Mouse (Mus musculus) limb, embryonic 15.5 days (tissue): ENCODE data around the gene Fbln2. TPM values are rescaled to one million over a fixed set of nuclear protein-coding genes. Genes with fewer than 3 reads are reported as not detected.
"Not testable (repeated sequence)": the region's sequence is repeated elsewhere in the genome, so short reads cannot be mapped to it uniquely, and the experiment has no call there.

Experiments used
- ATAC-seq: fragments of 200-750 bp; cut with Nextera tagmentation; 2 replicates; pipeline ENCODE4 v1.8.0; 2017; ENCODE audit warnings: low read depth, moderate TSS enrichment; ENCODE audit not compliant: insufficient number of reproducible peaks, low FRiP score, low TSS enrichment
- H3K27ac ChIP-seq: fragments of 300-500 bp; sonication (generic); 2 replicates; pipeline ENCODE4 v1.5.1; 2015; ENCODE audit warnings: moderate library complexity, mild to moderate bottlenecking, inconsistent platforms
- H3K27me3 ChIP-seq: fragments of 300-500 bp; sonication (generic); 2 replicates; pipeline ENCODE4 v1.6.1; 2015; ENCODE audit warnings: inconsistent platforms
- H3K36me3 ChIP-seq: fragments of 300-500 bp; sonication (generic); 2 replicates; pipeline ENCODE4 v1.6.1; 2015; ENCODE audit warnings: inconsistent platforms
- H3K4me1 ChIP-seq: fragments of 300-500 bp; sonication (generic); 2 replicates; pipeline ENCODE4 v1.6.1; 2015; ENCODE audit warnings: inconsistent platforms
- H3K4me2 ChIP-seq: fragments of 300-500 bp; sonication (generic); 2 replicates; pipeline ENCODE4 v1.6.1; 2015; ENCODE audit warnings: mild to moderate bottlenecking, inconsistent platforms
- H3K4me3 ChIP-seq: fragments of 300-500 bp; sonication (generic); 2 replicates; pipeline ENCODE4 v1.5.1; 2015; ENCODE audit warnings: mild to moderate bottlenecking, inconsistent platforms
- H3K9ac ChIP-seq: fragments of 300-500 bp; sonication (generic); 2 replicates; pipeline ENCODE4 v1.6.1; 2015; ENCODE audit warnings: inconsistent platforms
- H3K9me3 ChIP-seq: fragments of 300-500 bp; sonication (generic); 2 replicates; pipeline ENCODE4 v1.6.1; 2016; ENCODE audit warnings: inconsistent platforms
- WGBS: fragments of 180-500 bp; shearing (Covaris S2); methylation state at CpG from one replicate; pipeline ENCODE4 v1.1.7; 2015; 5-methylcytosine and 5-hydroxymethylcytosine counted together
- polyA plus RNA-seq: library from polyadenylated mRNA; unstranded; fragments of >200 nt; fragmentation: Nextera tagmentation; extraction: Ambion mirVana; gene quantifications from 2 replicates; pipeline ENCODE4 v1.2.1, GENCODE M21; 2015

The Fbln2 gene
- 297 and 305 TPM in 2 replicates for polyA plus RNA-seq

DNA sequence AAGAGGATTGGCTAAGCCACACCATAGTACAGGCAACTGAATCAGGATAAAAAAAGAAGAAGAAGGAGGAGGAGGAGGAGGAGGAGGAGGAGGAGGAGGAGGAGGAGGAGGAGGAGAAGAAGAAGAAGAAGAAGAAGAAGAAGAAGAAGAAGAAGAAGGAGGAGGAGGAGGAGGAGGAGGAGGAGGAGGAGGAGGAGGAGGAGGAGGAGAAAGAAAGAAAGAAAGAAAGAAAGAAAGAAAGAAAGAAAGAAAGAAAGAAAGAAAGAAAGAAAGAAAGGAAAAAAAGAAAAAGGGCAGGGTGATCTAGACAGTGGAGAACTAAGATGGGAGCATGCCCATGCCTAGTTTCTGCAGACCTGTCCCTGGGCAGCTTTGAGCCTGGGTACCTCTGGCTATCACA is at the start of gene Fbln2:
TSS of gene Fbln2 (plus strand) at position 301 of the 400 bp plus-strand sequence.
- H3K36me3 ChIP-seq: peaks cover 11% of the 10 kb centered on the region; the same call in 1 of the 2 replicates
- H3K9me3 ChIP-seq, H3K27me3 ChIP-seq: not testable (repeated sequence)
- peak within 1 kb of the TSS; percentile 55 for H3K4me3 ChIP-seq
- peaks cover 74% of the 10 kb centered on the region for H3K4me1 ChIP-seq
- H3K27ac ChIP-seq: peak within 1 kb of the TSS; percentile 84
- peak within 1 kb of the TSS; percentile 67 for H3K4me2 ChIP-seq
- H3K9ac ChIP-seq: peak within 1 kb of the TSS; percentile 50
- peak; percentile 9; the same call in 1 of the 2 replicates for ATAC-seq

DNA sequence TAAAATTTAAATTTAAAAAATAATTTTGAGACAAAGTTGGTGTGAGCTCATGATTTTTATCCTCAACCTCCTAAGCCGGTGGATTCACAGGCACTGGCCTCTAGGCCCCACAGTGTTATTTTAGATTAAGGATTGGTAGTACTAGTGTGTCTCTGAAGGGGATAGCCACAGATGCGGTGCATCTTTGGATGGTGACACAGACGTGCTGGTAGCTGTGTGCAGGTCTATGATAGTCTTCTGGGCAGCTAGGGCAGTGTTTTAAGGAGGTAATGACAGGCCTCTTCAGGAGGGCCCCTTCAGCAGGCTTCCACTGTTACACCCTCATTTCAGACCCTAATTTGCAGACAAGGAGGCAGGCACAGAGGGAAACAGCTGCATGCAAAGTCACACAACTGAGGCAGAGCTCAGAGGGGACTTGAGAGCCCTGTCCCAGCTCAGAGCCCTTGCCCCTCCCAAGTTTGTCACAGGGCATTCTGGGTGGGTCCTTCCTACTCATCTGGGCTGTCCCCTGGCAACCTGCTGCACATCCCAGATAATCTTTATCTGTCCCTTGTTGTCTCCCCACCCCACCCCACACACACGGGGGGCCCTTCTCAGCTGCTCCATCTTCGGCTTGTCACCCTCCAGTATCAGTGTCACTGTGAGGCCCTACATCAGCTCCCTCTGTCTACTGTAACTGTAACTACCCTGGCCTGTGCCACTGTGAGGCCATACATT is 48.9 kb upstream of the Fbln2 start:
- Histone ChIP-seq H3K9me3 (no peaks in the 10 kb centered on the region), H3K4me2 (no peak overlapping the region), H3K27me3 (no peaks in the 10 kb centered on the region), H3K4me3 (no peak overlapping the region), H3K9ac (no peak overlapping the region), H3K4me1 (peaks cover 43% of the 10 kb centered on the region), H3K36me3 (peaks cover 6% of the 10 kb centered on the region; the same call in 1 of the 2 replicates), H3K27ac (no peak overlapping the region)
- no peak for ATAC-seq
- 76% methylated on average over 5 of the region's 5 CpGs for WGBS

DNA sequence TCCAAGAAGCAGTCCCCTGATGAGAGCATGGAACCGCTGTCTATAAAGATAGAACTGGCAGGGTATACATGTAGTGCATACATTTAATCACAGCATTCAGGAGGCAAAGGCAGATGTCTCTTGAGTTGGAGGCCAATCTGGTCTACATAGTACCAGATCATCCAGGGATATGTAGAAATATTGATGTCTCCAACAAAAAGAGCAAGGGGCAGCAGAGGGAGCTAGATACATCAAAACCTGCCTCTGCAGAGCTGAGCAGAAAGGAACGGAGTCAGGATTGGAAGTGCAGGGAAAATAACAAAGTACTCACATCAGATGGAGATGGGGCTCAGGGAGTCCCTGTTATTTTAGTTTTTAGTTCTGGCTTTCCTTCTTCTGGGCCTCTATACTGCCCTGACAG is 47.7 kb upstream of the Fbln2 start:
- Histone ChIP-seq H3K36me3 (peaks cover 15% of the 10 kb centered on the region; the same call in 1 of the 2 replicates), H3K27ac (no peak overlapping the region), H3K9ac (no peak overlapping the region), H3K4me1 (peaks cover 30% of the 10 kb centered on the region), H3K4me2 (no peak overlapping the region), H3K9me3 (no peaks in the 10 kb centered on the region), H3K27me3 (no peaks in the 10 kb centered on the region), H3K4me3 (no peak overlapping the region)
- no peak for ATAC-seq
- WGBS: 65% methylated on average over 2 of the region's 2 CpGs

DNA sequence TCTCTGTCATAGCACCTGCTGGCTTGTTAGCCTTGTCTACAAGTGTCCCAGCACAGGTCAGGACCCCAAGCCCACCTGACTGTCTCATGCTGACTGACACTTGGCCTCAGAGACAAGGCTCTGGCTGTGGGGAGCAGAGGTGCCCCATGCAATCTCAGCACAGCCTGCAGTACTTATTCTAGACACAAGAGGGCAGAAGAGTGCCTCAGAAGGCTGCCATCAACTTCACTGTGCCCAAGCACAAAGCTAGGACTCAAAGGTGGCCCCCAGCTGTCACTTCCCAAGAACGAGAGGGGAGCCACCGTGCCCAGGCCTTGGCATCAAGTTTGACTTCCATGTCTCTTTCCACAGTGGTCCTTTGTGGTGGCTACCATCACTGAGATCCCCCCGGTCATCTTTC is 47.0 kb upstream of the Fbln2 start:
- Histone ChIP-seq H3K4me3 (no peak overlapping the region), H3K9ac (no peak overlapping the region), H3K9me3 (no peaks in the 10 kb centered on the region), H3K27me3 (no peaks in the 10 kb centered on the region), H3K4me1 (peaks cover 26% of the 10 kb centered on the region), H3K36me3 (peaks cover 16% of the 10 kb centered on the region; the same call in 1 of the 2 replicates), H3K4me2 (no peak overlapping the region), H3K27ac (no peak overlapping the region)
- 35% methylated on average over 3 of the region's 3 CpGs for WGBS
- ATAC-seq: no peak

DNA sequence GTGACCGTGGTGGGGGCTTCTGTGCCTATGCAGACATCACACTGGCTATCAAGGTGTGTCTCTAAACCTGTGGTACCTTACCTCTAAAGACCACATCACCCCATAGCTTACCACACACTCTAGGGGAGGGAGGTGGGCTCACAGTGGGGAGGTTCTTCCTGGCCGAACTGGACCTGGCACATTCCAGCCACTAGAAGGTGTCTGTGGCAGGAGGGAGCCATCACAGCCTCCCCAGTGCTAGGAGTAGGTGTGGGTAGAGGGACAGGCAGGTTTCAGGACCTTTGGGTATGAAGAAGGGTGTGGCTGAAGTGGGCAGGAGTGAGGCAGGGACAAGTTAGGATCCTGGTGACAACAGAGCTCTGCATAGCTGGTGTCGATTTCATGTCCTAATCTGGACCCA is 44.4 kb upstream of the Fbln2 start:
- no peak overlapping the region for H3K4me2 ChIP-seq
- no peak overlapping the region for H3K4me3 ChIP-seq
- no peak for ATAC-seq
- no peaks in the 10 kb centered on the region for H3K27me3 ChIP-seq
- 60% methylated on average over 3 of the region's 3 CpGs for WGBS
- H3K9ac ChIP-seq: no peak overlapping the region
- H3K27ac ChIP-seq: no peak overlapping the region
- peaks cover 34% of the 10 kb centered on the region for H3K36me3 ChIP-seq
- no peaks in the 10 kb centered on the region for H3K9me3 ChIP-seq
- peaks cover 11% of the 10 kb centered on the region; the same call in 1 of the 2 replicates for H3K4me1 ChIP-seq

DNA sequence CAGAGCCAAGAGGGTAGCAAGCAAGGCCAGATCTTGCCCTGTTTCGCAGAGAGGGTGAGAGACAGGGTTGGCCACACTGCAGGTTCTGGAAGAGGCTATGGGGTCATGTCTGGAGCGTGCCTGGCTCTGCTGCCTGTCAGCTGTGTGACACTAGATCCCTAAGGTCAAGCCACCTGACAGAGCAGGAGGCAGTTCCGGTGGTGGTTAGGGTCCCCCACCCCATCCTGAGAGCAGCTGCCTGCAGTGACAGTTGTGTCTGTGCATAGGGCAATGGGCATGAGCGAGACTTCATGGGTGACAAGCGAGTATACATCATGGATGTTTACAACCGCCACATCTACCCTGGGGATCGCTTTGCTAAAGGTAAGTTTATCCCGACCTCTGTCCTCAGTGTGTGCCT is 43.1 kb upstream of the Fbln2 start:
- Histone ChIP-seq H3K4me2 (no peak overlapping the region), H3K9ac (no peak overlapping the region), H3K36me3 (peaks cover 36% of the 10 kb centered on the region), H3K9me3 (no peaks in the 10 kb centered on the region), H3K27me3 (no peaks in the 10 kb centered on the region), H3K27ac (no peak overlapping the region), H3K4me1 (peaks cover 11% of the 10 kb centered on the region; the same call in 1 of the 2 replicates), H3K4me3 (no peak overlapping the region)
- ATAC-seq: peak; percentile 8; the same call in 1 of the 2 replicates
- WGBS: 89% methylated on average over 8 of the region's 8 CpGs

DNA sequence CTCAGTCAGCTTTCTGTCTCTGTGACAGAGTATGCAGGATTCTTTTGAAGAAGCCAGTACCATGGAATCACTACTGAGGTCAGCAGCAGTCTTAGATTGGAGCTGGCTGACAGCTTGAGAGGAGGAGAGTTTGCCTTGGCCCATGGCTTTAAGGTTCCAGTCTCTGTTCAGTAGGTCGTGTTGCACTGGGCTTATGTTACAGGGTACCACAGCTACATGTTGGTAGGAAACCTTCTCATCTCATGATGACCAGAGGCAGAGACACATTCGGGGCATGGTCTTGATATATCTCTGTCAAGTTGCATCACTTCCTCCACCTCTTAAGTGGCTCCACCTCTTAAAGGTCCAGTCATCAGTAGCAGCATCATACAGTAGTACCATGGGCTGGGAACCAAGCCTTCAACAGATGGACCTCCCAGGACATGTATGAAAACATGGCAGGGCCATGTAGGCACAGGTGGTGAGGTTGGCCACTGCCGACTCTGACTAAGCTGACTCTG is 40.8 kb upstream of the Fbln2 start:
- Histone ChIP-seq H3K9ac (no peak overlapping the region), H3K4me1 (no peaks in the 10 kb centered on the region), H3K27ac (no peak overlapping the region), H3K27me3 (no peaks in the 10 kb centered on the region), H3K9me3 (no peaks in the 10 kb centered on the region), H3K36me3 (peaks cover 36% of the 10 kb centered on the region), H3K4me3 (no peak overlapping the region), H3K4me2 (no peak overlapping the region)
- no peak for ATAC-seq
- 71% methylated on average over 3 of the region's 3 CpGs for WGBS

DNA sequence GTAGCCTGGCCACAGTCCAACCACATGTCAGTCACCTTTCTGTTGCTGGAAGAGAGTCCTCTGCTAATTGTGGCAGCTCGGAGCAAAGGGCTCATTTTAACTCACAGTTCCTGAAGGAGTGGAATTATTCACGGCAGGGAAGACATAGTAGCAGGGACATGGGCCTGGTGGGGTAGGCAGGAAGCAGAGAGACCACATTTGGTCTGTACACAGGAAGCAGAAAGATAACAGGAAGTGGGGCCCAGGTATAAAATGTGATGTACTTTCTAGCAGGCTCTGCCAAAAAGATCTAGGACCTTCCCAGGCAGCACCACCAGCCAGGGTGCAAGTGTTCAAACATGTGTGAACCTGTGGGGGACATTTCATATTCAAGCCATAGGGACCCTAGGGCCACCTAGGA is 39.9 kb upstream of the Fbln2 start:
- Histone ChIP-seq H3K4me3 (no peak overlapping the region), H3K9ac (no peak overlapping the region), H3K27me3 (no peaks in the 10 kb centered on the region), H3K9me3 (no peaks in the 10 kb centered on the region), H3K27ac (no peak overlapping the region), H3K4me1 (no peaks in the 10 kb centered on the region), H3K4me2 (no peak overlapping the region), H3K36me3 (peaks cover 35% of the 10 kb centered on the region)
- WGBS: 67% methylated on average over 2 of the region's 2 CpGs
- ATAC-seq: no peak

DNA sequence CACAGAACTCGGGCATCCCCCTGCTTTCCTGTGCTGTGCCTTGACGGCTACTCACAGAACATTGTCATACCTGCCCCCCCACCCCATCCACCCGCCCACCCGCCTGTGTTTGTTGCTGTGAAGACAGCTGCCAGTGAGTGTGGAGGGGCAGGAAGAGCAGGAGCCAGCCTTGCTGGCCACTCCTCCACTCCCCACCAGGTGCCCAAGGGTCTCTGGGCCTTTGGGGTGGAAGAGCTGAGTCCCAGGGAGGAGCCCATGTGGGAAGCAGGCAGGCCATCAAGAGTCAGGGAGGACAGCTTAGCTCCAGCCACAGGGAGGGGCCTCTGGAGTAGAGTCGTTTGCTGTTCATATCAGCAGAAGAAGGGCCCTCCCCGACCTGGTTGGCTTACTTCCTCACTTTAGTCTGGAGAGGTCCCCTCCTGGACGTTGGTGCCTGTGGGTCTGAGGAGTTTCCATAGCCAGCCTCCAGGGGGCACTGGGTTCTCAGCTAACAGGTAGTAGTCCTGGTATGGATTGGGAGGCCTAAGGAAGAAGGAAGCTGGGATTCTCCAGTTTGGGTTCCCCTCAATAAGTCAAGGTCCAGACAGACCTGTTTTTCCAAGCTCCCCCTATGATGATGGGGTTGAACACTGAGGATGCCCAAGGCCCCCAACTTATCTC is 38.9 kb upstream of the Fbln2 start:
- ATAC-seq: no peak; the same call in 1 of the 2 replicates
- Histone ChIP-seq H3K27me3 (no peaks in the 10 kb centered on the region), H3K27ac (no peak overlapping the region), H3K4me1 (no peaks in the 10 kb centered on the region), H3K9ac (no peak overlapping the region), H3K36me3 (peaks cover 30% of the 10 kb centered on the region), H3K9me3 (no peaks in the 10 kb centered on the region), H3K4me3 (no peak overlapping the region), H3K4me2 (no peak overlapping the region)
- 46% methylated on average over 7 of the region's 7 CpGs for WGBS

DNA sequence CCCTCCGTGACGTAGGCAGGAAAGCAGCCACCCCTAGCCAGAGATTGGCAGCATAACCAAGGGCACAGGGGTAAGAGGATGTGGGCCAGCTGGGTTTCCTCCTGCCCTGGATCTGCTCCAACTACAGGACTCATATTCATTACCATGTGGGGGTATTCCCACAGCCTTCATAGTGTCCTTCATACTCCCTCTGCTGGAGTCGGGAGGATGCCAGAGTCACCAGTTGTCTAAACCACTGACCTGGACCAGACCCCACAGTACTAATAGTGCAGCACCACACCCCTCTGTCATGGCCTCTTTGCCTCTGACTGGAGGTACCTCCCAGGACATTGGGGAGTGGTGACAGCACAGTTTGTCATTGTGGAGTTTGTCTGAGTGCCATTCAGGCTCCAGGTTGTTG is 38.0 kb upstream of the Fbln2 start:
- Histone ChIP-seq H3K27ac (no peak overlapping the region), H3K4me1 (no peaks in the 10 kb centered on the region), H3K36me3 (peaks cover 24% of the 10 kb centered on the region)

DNA sequence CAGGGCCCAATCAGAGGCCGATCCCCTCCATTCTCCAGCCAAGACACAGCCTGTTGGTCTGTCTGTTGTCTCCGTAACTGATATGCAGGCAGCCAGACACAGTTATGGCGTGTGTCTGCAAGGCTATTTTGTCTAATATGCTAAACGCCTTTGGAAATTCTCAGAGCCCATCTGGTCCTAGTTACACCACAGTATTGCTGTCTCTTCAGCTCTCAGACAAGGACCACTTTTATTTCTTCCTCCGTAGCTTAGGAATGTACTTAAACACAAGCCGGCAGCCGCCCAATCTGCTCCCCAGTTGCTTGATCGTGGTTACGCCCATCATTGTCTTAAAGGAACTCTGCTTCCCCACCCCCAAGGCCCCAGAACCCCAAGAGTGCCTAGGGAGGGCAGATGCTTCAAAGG is 31.5 kb upstream of the Fbln2 start:
- Histone ChIP-seq H3K9ac (no peak overlapping the region), H3K9me3 (no peaks in the 10 kb centered on the region), H3K4me1 (peaks cover 41% of the 10 kb centered on the region), H3K27ac (peak overlapping the region; percentile 91), H3K4me3 (no peak overlapping the region), H3K36me3 (no peaks in the 10 kb centered on the region), H3K4me2 (no peak overlapping the region), H3K27me3 (no peaks in the 10 kb centered on the region)
- WGBS: 21% methylated on average over 9 of the region's 9 CpGs
- peak; percentile 71 for ATAC-seq

More for the DNA sequence above, 38.0 kb upstream of the Fbln2 start:
- no peak overlapping the region for H3K4me3 ChIP-seq
- no peaks in the 10 kb centered on the region for H3K27me3 ChIP-seq
- ATAC-seq: 0 out of 2 replicates have a peak, but pooled peaks have one; percentile 21
- H3K4me2 ChIP-seq: no peak overlapping the region
- no peak overlapping the region for H3K9ac ChIP-seq
- WGBS: 69% methylated on average over 3 of the region's 3 CpGs
- no peaks in the 10 kb centered on the region for H3K9me3 ChIP-seq

DNA sequence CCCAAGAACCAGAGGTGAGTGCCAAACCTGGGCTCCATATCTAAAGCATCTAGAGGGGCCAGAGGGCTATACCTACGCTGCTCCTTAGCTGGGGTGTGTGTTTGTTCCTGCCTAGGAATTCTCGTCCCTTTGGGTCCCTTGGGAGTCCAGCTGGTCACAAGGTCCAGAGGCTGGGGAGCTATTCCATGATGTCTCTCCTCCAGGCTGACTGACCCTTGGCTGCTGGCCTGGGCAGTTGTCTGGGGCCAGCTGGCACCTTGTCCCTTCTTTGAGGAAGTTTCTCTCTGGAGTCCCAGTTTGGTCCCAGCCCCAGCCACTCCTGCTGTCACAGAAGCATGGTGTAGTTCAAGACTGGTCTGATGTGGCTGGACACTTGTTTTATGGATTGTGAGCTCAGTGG is 30.9 kb upstream of the Fbln2 start:
- WGBS: 56% methylated on average over 2 of the region's 2 CpGs
- no peak overlapping the region for H3K4me3 ChIP-seq
- no peak overlapping the region for H3K4me2 ChIP-seq
- peaks cover 41% of the 10 kb centered on the region for H3K4me1 ChIP-seq
- H3K9ac ChIP-seq: no peak overlapping the region
- no peaks in the 10 kb centered on the region for H3K27me3 ChIP-seq
- H3K36me3 ChIP-seq: no peaks in the 10 kb centered on the region
- no peak for ATAC-seq
- no peaks in the 10 kb centered on the region for H3K9me3 ChIP-seq
- peak overlapping the region; percentile 91 for H3K27ac ChIP-seq
